ENCODE assay signal across 8 mouse cellular contexts in genomic region chr5:118464931-118465801, GRCm38 (mm10).
DNase-seq lines count a peak whose midpoint lies in the region; ATAC-seq and TF ChIP-seq lines count a peak whose summit lies in the region.

No protein-coding gene starts in this region.

- no peaks in the 10 kb centered on the region for H3K27me3 ChIP-seq in lung, postnatal 0 days (replicated peaks; ENCODE audit: insufficient read depth, low read length)

- peak overlapping the region; percentile 52 for H3K9ac ChIP-seq in ES-E14 (ENCODE audit: insufficient read depth, low read depth, low read length, poor library complexity, severe bottlenecking)
- H3K9ac ChIP-seq in lung, postnatal 0 days (replicated peaks; ENCODE audit: low read depth) = no peak overlapping the region; the same call in 1 of the 2 replicates

- ATAC-seq in lung, postnatal 0 days = peak; percentile 83
- ATAC-seq in neutrophil, adult 5-6 weeks (ENCODE audit: extremely low read depth, insufficient number of reproducible peaks, low FRiP score, poor library complexity, severe bottlenecking) = peak; percentile 54
- ATAC-seq in cerebellum, adult (ENCODE audit: insufficient number of reproducible peaks, low FRiP score, low TSS enrichment) = no peak

- peak overlapping the region; percentile 54 for H3K27ac ChIP-seq in ES-E14 (ENCODE audit: insufficient read depth, low read depth, low read length, poor library complexity, severe bottlenecking)
- H3K27ac ChIP-seq in lung, postnatal 0 days (ENCODE audit: low read length) = peak overlapping the region; percentile 68

- peaks cover 9 to 36% of the 10 kb centered on the region in 2 experiments for H3K4me1 ChIP-seq in ES-E14 (ENCODE audit: control insufficient read depth in 2 of 2, insufficient read depth in 2 of 2, low read length in 2 of 2, poor library complexity in 1 of 2)
- H3K4me1 ChIP-seq in lung, postnatal 0 days (ENCODE audit: insufficient read depth, low read depth, low read length) = peaks cover 8% of the 10 kb centered on the region

- in situ Hi-C loops in ES-E14 (cut with MboI; ENCODE audit: low sequenced_read_pairs in 2 of 2, unreplicated experiment in 2 of 2) = no loop called here

- DNase-seq in ES-E14 (ENCODE audit: low read depth, low spot score) = no peak
- peak; percentile 92 for DNase-seq in embryo, embryonic 9.5 days (ENCODE audit: extremely low spot score)
- peak; percentile 44 for DNase-seq in heart, adult 8-10 months (ENCODE audit: low spot score)
- peak; percentile 21 for DNase-seq in kidney, adult 18-20 months
- peak; percentile 88 for DNase-seq in lung, postnatal 0 days (ENCODE audit: low spot score)
- no peak for DNase-seq in right cerebral cortex, postnatal 4 days

- TF ChIP-seq CTCF in lung, postnatal 0 days (IDR thresholded peaks at IDR 0.05) = no peak

- peak overlapping the region; percentile 66 to 78 for H3K4me3 ChIP-seq in ES-E14 (ENCODE audit: insufficient read depth in 1 of 2, low read depth in 1 of 2, low read length in 2 of 2, poor library complexity in 1 of 2, severe bottlenecking in 1 of 2)
- H3K4me3 ChIP-seq in lung, postnatal 0 days (ENCODE audit: low read depth, low read length) = peak overlapping the region; percentile 6; the same call in 1 of the 2 replicates

- no peaks in the 10 kb centered on the region for H3K36me3 ChIP-seq in ES-E14 (ENCODE audit: control insufficient read depth, insufficient read depth, low read length, poor library complexity, severe bottlenecking)
- H3K36me3 ChIP-seq in lung, postnatal 0 days (ENCODE audit: insufficient read depth, low read length) = no peaks in the 10 kb centered on the region

- TF ChIP-seq EP300 in lung, postnatal 0 days (IDR thresholded peaks at IDR 0.05) = no peak; the same call in 1 of the 2 replicates

- WGBS in lung, postnatal 0 days = 6% methylated on average over 22 of the region's 22 CpGs

- H3K9me3 ChIP-seq in ES-E14 (ENCODE audit: control insufficient read depth, insufficient read depth, low read depth, low read length) = no peaks in the 10 kb centered on the region
- no peaks in the 10 kb centered on the region for H3K9me3 ChIP-seq in lung, postnatal 0 days (ENCODE audit: low read length)

- peak overlapping the region; percentile 47 for H3K4me2 ChIP-seq in lung, postnatal 0 days (replicated peaks; ENCODE audit: low read depth, low read length)

TF ChIP-seq in ES-E14, 5 proteins besides CTCF, POLR2A, EP300 and RAD21:
- TF ChIP-seq MAFK (IDR thresholded peaks at IDR 0.05; ENCODE audit: insufficient read depth, low read depth, low read length) (no peak), HCFC1 (IDR thresholded peaks at IDR 0.05; ENCODE audit: borderline replicate concordance, insufficient read depth, low read length) (no peak), ZNF384 (IDR thresholded peaks at IDR 0.05; ENCODE audit: low read depth, low read length) (no peak), CHD2 (IDR thresholded peaks at IDR 0.05; ENCODE audit: low read depth, low read length) (no peak)
TF ChIP-seq in ES-E14: peak in this region for 0.

Comparison
In these comparisons a context has a peak if more than half of its experiments do, and no peak if none do; other contexts are left out.
1. DNase-seq: peak in embryo, embryonic 9.5 days (single experiment), heart, adult 8-10 months (single experiment), kidney, adult 18-20 months (single experiment) and lung, postnatal 0 days (single experiment); none in ES-E14 (single experiment) and right cerebral cortex, postnatal 4 days (single experiment).